Mouse (Mus musculus) c-Kit-positive CD71-positive TER-119-positive erythroid progenitor cells, embryonic 14.5 days (primary cell): ENCODE measurements around the gene Kcnj9.

Experiments used
- DNase-seq: peaks from one replicate; pipeline ENCODE4 v3.0.0-alpha.2; 2013; ENCODE audit warnings: low spot score

Gene Kcnj9

DNA sequence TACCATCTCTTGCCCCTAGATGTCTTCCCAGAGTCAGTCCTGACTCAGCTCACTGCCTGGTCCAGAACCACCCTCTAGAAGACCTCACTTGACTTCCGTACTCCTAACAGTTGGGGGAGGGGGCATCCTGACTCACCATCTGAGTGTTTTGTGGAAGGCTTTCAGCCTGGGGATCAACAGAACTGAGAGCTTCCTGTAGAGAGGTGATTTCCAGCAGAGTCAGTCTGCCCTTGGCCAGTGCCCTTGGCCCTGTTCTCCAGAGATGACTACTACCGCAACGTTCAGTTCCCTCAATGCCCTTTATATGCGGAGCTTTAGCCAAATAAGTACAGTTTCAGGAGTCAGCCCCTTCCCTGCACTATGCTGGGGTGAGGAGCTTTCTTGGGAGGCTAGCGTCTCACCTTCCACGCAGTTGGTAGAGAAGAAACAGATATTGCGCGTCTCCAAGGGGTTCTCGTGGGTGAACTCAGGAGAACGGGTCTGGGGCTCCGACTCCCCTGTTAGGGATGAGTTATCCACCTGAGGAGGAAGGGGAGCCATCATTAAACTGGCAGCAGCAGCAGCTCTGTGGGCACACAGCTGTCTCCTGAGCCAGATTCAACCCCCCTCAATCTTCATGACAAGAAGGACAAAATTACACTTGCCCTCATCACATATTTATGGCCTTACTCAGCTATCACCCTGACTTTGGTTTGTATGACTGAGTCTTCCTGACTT is 40.1 kb downstream of the Kcnj9 start:
- DNase-seq: no peak

DNA sequence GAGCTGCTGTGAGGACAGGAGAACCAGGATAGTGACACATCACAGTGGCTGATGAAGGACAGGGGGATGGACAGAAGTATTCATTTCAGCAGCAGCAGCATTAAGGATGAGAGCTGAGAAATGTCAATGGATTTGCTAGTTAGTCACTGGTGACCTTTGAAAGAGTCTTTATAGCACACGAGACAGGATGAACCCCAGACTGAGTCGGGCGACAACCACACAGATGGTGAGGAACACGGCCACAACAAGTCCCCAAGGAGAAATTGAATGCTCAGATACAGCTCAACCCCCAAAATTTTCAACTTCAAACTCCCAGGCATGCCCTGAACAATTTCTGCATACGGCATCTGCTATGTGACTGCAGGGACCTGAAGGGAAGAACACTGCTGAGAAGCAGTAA is 42.4 kb downstream of the Kcnj9 start:
- DNase-seq: no peak

DNA sequence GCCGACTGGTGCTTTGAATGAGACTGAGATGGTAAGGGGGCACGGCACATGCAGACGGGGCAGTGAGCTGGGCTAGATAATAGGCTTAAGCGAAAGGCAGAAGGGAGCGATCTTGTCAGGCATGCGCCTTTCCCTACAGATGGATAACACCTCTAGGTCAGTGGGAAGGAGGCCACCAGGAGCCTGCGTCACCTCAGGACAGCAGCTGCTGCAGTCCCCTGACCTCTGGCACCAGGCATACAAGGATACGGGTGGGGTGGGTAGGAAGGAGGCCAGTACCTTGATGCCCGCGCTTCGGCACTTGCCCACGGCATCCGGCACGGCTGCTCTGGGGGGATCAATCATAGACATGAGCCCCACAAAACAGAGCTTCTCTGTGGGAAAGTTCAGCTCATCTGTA is 44.9 kb downstream of the Kcnj9 start:
- no peak for DNase-seq

DNA sequence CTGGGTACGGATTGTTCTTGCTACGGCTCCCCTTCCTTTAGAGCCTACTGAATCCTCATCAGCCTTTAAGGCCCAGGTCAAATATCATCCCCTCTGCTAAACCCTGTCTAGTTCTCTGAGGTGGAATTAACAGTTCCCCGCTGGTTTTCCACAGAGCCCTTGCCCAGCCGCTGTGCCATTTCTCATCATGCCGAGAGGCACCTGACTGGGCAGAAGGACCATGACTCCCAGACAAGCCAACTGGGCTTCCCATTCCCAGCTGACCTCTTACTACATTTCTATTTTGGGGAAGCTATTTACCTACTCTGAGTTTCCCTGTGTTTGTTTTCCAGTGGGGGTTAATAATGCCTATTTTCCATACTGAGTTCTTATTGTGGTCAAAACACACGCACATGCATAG is 46.0 kb downstream of the Kcnj9 start:
- DNase-seq: no peak

DNA sequence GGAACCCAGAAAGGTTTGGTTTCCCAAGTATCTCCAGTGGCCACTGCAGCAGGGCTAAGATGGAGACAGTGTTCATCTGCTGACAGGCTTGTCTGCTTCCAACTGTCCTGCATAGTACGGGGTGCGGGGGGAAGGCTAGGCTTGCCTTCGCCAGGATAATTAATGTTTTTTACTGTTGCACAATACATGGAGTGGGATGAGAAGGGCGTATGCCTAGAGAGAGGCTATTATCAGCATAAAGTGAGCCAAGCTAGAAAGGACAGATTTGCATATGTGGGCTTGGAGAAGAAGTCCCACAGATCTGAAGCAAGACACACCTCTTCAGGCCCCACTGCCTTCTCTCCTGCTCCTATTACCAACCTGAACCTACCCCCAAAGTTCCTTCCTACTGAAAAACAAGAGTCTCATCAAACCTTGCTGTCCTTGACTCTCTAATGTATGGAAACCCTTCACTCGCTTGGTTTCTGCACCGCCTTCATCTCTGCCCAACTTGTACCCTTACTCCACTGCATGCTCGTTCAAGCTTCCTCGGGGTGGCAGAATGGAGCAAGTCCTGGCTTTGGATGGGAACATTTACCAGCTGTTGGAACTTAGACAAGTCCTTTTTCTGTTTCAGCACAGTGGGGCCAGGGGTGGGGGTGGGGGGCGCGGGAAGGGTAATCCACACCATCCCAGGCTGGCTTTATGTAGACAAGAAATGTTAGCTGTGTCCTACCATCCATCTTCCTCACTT is 47.4 kb downstream of the Kcnj9 start:
- no peak for DNase-seq

DNA sequence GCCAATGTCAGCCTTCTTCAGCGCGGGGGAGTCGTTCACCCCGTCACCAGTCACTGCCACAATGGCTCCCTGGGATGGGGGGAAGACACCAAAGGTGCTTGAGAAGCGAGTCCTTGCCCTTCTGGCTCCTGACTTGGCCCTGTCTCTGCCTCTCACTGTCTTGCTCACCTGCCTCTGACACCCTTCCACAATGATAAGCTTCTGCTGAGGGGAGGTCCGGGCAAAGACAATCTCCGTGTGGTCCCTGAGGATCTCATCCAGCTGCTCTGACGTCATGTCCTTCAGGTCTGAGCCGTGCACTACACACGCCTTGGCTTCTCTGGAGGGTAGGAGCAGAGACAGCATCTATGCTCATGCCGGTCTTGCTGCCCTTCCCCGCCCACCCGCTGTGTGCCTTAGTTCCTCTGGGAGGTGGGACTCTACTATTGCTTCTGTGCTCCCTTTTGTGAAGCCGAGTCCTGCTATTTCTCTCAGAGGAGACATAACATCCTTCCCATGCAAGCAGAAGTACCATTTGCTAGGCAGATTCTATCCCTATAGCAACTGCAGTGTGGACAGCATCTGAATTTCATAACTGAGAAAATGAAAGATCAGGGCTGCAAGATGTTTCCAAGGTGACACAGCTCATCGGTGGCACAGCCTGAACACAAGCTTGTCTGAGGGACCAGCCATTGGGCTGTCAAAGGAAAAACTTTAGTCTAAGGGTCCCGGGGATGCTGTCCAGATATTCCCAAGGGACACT is 49.2 kb downstream of the Kcnj9 start:
- no peak for DNase-seq

DNA sequence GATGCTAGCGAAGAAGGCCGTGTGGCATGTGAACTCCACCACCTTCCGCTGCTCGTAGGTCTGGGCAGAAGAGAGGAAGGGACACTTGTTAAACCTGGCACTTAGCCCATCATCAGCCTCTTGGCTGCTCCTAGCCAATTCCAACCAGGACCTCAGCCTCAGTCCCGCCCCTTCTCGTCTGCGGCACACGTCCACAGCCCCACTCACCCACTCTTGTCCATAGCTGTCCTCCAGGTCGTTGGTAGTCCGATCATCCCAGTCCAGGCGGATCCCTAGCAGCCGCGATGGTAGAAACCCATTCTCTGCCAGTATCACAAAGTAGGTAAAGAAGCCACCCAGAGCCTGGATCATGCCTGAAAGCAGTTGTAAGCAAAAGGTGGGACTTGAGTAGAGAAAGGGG is 50.8 kb downstream of the Kcnj9 start:
- no peak for DNase-seq

DNA sequence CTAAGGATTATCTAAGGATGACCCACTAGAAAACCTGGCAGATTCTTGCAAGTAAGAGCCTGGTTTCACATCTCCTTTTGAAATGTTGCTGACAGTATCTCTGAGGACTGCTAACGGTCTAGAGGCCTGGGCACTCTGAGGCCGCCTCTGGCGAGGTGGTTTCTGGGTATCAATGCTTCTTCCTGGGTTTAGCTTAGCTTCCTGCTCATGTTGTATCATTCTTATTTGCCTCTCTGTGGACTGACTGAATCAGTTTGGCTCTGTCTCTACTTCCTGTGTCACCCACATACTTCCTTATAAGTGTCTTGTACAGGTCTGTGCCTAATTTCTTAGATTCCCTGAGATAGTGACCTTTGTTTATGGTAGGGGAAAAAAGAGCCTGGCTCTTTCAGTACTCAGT is 51.9 kb downstream of the Kcnj9 start:
- no peak for DNase-seq

DNA sequence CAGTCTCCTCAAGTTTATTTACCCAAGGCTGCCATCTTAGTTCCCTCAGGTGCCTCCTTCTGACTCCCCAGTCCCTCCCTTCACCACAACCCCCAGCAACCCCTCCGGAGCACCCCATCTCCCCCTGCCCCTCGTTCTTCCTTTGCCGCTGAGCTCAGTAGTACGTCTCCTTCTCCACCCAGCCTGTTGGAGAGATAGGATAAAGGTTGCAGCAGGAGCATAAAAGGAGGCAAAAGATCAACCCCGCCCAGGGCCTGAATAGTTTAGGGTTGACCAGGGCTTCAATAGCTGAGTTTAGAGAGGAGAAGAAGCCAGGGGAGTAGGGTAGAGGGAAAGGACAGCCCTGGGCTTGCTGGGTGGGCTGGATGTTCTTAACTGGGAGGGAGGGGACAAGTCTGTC is 54.6 kb downstream of the Kcnj9 start:
- no peak for DNase-seq

DNA sequence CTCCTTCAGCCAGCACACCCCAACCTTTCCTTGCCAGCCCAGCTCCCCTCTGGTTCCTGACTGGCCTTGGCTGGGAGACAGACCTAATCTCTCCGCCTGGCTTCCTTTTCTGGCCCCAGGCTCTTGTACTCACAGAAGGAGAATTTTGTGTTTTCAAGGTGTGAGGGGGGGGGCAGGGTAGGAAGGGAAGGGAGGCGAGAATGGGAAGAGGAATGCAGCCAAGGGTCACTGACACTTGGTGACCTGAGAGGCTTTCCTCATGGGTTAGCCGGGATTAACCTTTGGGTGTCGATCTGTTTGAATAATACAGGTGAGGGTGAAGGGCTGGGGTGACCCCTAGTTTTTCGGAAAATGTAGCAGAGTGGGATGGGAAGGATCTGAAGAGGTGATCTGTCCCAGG is 55.0 kb downstream of the Kcnj9 start:
- no peak for DNase-seq

DNA sequence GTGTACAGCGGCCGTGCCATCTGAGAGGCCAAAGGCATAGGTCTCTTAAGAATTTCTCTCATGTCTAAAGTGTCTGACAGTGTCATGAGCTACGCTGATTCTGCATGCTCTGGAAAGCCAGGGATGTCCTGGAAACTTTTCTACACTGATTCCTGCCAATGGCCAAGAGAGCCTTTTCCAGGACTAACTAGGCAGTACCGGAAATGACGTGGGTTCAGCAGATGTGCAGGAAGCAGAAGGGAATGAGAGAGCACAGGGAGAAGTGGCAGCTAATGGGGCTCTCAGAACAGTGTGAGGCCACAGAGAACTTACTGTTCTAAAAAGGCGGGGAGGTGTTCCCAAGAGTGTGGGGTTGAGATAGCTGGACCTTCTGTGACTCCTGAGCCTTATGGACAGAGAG is 55.7 kb downstream of the Kcnj9 start:
- DNase-seq: no peak

DNA sequence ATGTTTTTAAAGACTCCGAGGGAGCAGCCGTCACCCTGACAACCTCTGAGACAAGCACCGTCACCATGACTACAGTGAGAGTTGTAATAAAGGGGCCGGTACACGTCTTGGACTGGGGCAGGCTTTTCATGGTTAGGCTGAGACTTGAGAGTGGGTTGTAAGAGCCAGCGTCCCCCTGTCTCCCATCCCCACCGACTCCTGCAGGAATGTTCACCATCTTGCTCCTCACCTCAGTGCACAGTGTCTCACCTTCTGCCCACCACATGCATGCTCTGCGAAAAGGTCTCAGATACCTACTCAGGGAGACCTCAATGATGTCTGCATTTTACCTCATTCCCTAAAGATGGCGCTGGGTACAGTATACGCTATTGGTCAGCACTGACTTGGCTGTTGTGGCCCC is 57.4 kb downstream of the Kcnj9 start:
- no peak for DNase-seq

DNA sequence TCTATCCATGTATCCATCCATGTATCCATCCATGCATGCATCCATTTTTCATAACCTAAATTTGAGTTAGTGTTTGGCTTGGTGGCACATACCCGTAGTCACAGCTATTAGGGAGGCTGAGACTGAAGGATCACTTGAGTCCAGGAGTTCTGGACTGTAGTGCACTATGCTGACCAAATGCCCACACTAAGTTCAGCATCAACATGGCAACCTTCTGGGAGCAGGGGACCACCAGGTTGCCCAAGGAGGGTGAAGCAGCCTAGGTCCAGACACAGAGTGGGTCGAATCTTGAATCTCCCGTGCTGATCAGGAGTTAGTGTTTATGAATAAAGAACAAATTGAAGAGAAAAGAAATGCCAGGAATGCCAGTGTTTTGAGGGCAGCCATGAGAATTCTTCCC is 57.9 kb downstream of the Kcnj9 start:
- no peak for DNase-seq
